Mouse (Mus musculus): ENCODE measurements at regions not wholly inside any gene's neighbourhood (a gene's known extent, or its start where the extent isn't known, plus 50 kb on each side); places are given as distances from the start of the nearest gene placed in this dataset.

DNA sequence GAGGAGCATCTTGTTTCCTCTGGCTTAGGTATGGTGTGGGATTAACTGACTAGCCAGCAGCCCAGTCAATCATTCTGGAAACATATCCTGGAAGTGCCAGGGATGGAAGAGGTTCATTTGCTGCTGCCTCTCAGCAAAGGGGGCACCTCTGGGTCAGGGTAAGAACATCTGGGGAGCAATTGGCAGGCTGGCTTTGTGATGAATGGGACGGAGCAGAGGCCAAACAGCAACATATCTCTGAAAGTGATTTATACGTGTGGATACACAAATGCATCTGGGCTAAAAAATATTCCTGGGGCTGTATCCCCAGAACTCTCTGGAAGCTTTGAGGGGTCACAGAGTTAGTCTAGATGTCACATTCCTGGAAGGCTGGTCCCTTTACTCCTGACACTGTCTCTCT is 257.2 kb upstream of the Tle4 start:
- TF ChIP-seq MYOD1 (IDR thresholded peaks at IDR 0.05; ENCODE audit: control insufficient read depth in 1 of 3, insufficient read length in 2 of 3, low read depth in 2 of 3) (no peak), MAX (IDR thresholded peaks at IDR 0.05; ENCODE audit: low read depth) (no peak), CEBPB (IDR thresholded peaks at IDR 0.05; ENCODE audit: insufficient read depth, poor library complexity, severe bottlenecking) (no peak), POLR2A (IDR thresholded peaks at IDR 0.05; ENCODE audit: insufficient read length, low read depth) (no peak), POLR2AphosphoS2 (IDR thresholded peaks at IDR 0.05; ENCODE audit: insufficient read length, low read depth) (no peak), SRF (IDR thresholded peaks at IDR 0.05; ENCODE audit: control insufficient read depth, insufficient read length, low read depth) (no peak), E2F4 (IDR thresholded peaks at IDR 0.05; ENCODE audit: insufficient read depth) (no peak)
- no peak overlapping the region for H3ac ChIP-seq (ENCODE audit: control insufficient read depth, insufficient read length)
- H3K79me2 ChIP-seq (ENCODE audit: control insufficient read depth, insufficient read depth) = no peaks in the 10 kb centered on the region

DNA sequence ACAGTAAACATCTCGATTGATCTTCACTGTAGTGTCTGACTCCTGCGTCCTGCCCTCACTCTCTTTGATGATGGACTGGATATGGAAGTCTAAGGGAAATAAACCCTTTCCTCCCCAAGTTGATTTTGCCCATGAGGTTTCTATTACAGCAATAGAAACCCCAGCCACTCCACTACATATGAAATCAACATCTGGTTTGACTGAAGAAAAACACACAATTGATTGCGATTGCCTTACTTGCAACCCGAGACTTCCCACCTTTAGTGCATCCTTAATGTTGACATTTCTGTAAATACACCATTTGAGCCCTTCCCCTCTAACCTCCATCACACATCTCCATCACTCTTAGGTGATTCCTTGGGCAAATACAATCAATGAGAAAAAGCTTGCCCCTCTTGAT is 255.6 kb upstream of the Tle4 start:
- no peaks in the 10 kb centered on the region for H3K27me3 ChIP-seq (ENCODE audit: control insufficient read depth, insufficient read depth, insufficient read length)
- no peaks in the 10 kb centered on the region for H3K79me2 ChIP-seq (ENCODE audit: control insufficient read depth, insufficient read depth)
- no peak overlapping the region for H3K4me2 ChIP-seq (ENCODE audit: low read depth)
- no peak for TF ChIP-seq TCF3 (IDR thresholded peaks at IDR 0.05; ENCODE audit: insufficient read length, low read depth)
- no peak overlapping the region for H3K4me3 ChIP-seq
- H3ac ChIP-seq (ENCODE audit: control insufficient read depth, insufficient read length) = no peak overlapping the region
- H3K36me3 ChIP-seq (ENCODE audit: control insufficient read depth, insufficient read depth) = no peaks in the 10 kb centered on the region

More for the DNA sequence above, 257.2 kb upstream of the Tle4 start:
- Histone ChIP-seq H3K4me2 (ENCODE audit: low read depth) (no peak overlapping the region), H3K4me3 (no peak overlapping the region), H3K27me3 (ENCODE audit: control insufficient read depth, insufficient read depth, insufficient read length) (no peaks in the 10 kb centered on the region), H3K36me3 (ENCODE audit: control insufficient read depth, insufficient read depth) (no peaks in the 10 kb centered on the region)

DNA sequence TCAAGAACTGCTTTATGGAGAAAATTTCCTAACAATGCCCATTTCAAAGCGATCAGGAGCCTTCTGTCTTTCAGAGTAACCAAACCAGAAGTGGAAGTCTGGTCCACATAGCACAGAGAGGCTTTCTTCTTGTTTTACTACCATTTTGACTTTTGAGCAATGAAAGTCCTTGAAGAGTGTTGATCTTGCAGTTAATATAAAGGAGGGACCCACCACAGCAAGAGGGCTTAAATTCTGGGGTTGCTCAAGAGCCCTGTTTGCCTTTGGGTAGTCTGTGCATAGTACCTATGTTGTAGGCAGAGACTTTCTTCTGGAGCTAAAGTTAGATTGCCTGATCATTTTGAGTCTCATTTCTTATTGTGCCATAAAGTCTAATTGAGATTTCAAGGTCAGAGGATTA is 251.7 kb upstream of the Tle4 start:
- TF ChIP-seq POLR2AphosphoS2 (IDR thresholded peaks at IDR 0.05; ENCODE audit: insufficient read length, low read depth) (no peak), POLR2A (IDR thresholded peaks at IDR 0.05; ENCODE audit: insufficient read length, low read depth) (no peak), SRF (IDR thresholded peaks at IDR 0.05; ENCODE audit: control insufficient read depth, insufficient read length, low read depth) (no peak), REST (IDR thresholded peaks at IDR 0.05; ENCODE audit: insufficient read depth, insufficient read length) (no peak), MYOD1 (IDR thresholded peaks at IDR 0.05; ENCODE audit: control insufficient read depth in 1 of 3, insufficient read length in 2 of 3, low read depth in 2 of 3) (no peak), TCF3 (IDR thresholded peaks at IDR 0.05; ENCODE audit: insufficient read length, low read depth) (no peak), MYOG (IDR thresholded peaks at IDR 0.05; ENCODE audit: control insufficient read depth in 1 of 3, insufficient read depth in 1 of 3, insufficient read length in 2 of 3, low read depth in 2 of 3) (no peak), TCF12 (IDR thresholded peaks at IDR 0.05; ENCODE audit: insufficient read depth, poor library complexity, severe bottlenecking) (no peak), E2F4 (IDR thresholded peaks at IDR 0.05; ENCODE audit: insufficient read depth) (no peak), MAX (IDR thresholded peaks at IDR 0.05; ENCODE audit: low read depth) (no peak), USF1 (IDR thresholded peaks at IDR 0.05; ENCODE audit: low read depth) (no peak), CEBPB (IDR thresholded peaks at IDR 0.05; ENCODE audit: insufficient read depth, poor library complexity, severe bottlenecking) (no peak)
- Histone ChIP-seq H3K27me3 (ENCODE audit: control insufficient read depth, insufficient read depth, insufficient read length) (no peaks in the 10 kb centered on the region), H3ac (ENCODE audit: control insufficient read depth, insufficient read length) (no peak overlapping the region), H3K79me2 (ENCODE audit: control insufficient read depth, insufficient read depth) (no peaks in the 10 kb centered on the region), H3K36me3 (ENCODE audit: control insufficient read depth, insufficient read depth) (no peaks in the 10 kb centered on the region), H3K4me3 (no peak overlapping the region), H3K4me2 (ENCODE audit: low read depth) (no peak overlapping the region)

DNA sequence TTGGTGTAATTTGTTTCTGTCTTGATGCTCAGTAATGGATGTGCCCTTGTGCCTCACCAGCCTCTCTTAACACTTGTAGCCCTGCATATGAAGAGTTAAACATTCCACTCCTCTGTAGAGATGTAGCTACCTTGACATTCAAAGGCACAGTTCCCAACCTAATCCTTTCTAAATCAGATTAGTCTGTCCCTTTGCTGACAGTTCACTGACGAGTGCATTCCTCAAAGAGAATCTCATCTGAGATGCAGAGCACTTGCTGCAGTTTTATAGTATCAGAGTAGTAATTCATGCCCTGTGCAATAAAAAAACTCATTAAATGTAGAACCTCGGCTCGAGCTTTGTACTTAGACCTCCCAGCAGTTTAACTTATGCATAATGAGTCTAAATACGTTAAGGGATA is 249.3 kb upstream of the Tle4 start:
- H3K4me3 ChIP-seq = no peak overlapping the region
- no peak overlapping the region for H3K4me2 ChIP-seq (ENCODE audit: low read depth)
- H3K79me2 ChIP-seq (ENCODE audit: control insufficient read depth, insufficient read depth) = no peaks in the 10 kb centered on the region
- no peaks in the 10 kb centered on the region for H3K27me3 ChIP-seq (ENCODE audit: control insufficient read depth, insufficient read depth, insufficient read length)
- no peaks in the 10 kb centered on the region for H3K36me3 ChIP-seq (ENCODE audit: control insufficient read depth, insufficient read depth)
- H3ac ChIP-seq (ENCODE audit: control insufficient read depth, insufficient read length) = no peak overlapping the region
- TF ChIP-seq MYOG (IDR thresholded peaks at IDR 0.05; ENCODE audit: control insufficient read depth in 1 of 3, insufficient read depth in 1 of 3, insufficient read length in 2 of 3, low read depth in 2 of 3) = no peak
- TF ChIP-seq POLR2A (IDR thresholded peaks at IDR 0.05; ENCODE audit: insufficient read length, low read depth) = no peak
- TF ChIP-seq CEBPB (IDR thresholded peaks at IDR 0.05; ENCODE audit: insufficient read depth, poor library complexity, severe bottlenecking) = no peak
- no peak for TF ChIP-seq MYOD1 (IDR thresholded peaks at IDR 0.05; ENCODE audit: control insufficient read depth in 1 of 3, insufficient read length in 2 of 3, low read depth in 2 of 3)
- TF ChIP-seq MAX (IDR thresholded peaks at IDR 0.05; ENCODE audit: low read depth) = no peak
- no peak for TF ChIP-seq TCF12 (IDR thresholded peaks at IDR 0.05; ENCODE audit: insufficient read depth, poor library complexity, severe bottlenecking)
- no peak for TF ChIP-seq E2F4 (IDR thresholded peaks at IDR 0.05; ENCODE audit: insufficient read depth)
- no peak for TF ChIP-seq REST (IDR thresholded peaks at IDR 0.05; ENCODE audit: insufficient read depth, insufficient read length)
- TF ChIP-seq USF1 (IDR thresholded peaks at IDR 0.05; ENCODE audit: low read depth) = no peak
- no peak for TF ChIP-seq SRF (IDR thresholded peaks at IDR 0.05; ENCODE audit: control insufficient read depth, insufficient read length, low read depth)
- no peak for TF ChIP-seq POLR2AphosphoS2 (IDR thresholded peaks at IDR 0.05; ENCODE audit: insufficient read length, low read depth)
- no peak for TF ChIP-seq TCF3 (IDR thresholded peaks at IDR 0.05; ENCODE audit: insufficient read length, low read depth)

DNA sequence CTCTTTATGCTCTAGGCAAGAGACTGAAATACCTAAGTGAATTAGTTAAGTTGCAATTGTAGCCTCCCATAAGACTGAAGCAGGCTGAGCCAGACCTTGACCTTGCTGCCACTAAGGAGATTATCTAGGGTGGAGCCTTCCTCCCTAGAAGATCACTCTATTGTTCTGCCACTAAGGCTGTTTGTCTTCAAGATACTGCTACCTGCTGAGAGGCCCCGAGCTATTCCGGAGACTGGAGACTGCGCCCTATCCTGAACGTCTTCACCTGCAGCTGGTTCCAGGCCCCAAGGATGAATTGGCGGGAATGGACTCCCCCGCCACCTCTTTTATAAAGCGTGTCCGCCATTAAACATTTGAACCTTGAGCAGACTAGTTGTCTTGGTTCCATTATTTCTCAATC is 237.8 kb upstream of the Tle4 start:
- no peak overlapping the region for H3K4me3 ChIP-seq
- H3K4me2 ChIP-seq (ENCODE audit: low read depth) = no peak overlapping the region
- no peak overlapping the region for H3ac ChIP-seq (ENCODE audit: control insufficient read depth, insufficient read length)
- H3K79me2 ChIP-seq (ENCODE audit: control insufficient read depth, insufficient read depth) = no peaks in the 10 kb centered on the region
- H3K36me3 ChIP-seq (ENCODE audit: control insufficient read depth, insufficient read depth) = no peaks in the 10 kb centered on the region
- TF ChIP-seq E2F4 (IDR thresholded peaks at IDR 0.05; ENCODE audit: insufficient read depth) = no peak
- TF ChIP-seq MAX (IDR thresholded peaks at IDR 0.05; ENCODE audit: low read depth) = no peak
- TF ChIP-seq TCF3 (IDR thresholded peaks at IDR 0.05; ENCODE audit: insufficient read length, low read depth) = no peak
- TF ChIP-seq SRF (IDR thresholded peaks at IDR 0.05; ENCODE audit: control insufficient read depth, insufficient read length, low read depth) = no peak
- TF ChIP-seq POLR2A (IDR thresholded peaks at IDR 0.05; ENCODE audit: insufficient read length, low read depth) = no peak
- no peak for TF ChIP-seq POLR2AphosphoS2 (IDR thresholded peaks at IDR 0.05; ENCODE audit: insufficient read length, low read depth)
- TF ChIP-seq TCF12 (IDR thresholded peaks at IDR 0.05; ENCODE audit: insufficient read depth, poor library complexity, severe bottlenecking) = no peak
- TF ChIP-seq REST (IDR thresholded peaks at IDR 0.05; ENCODE audit: insufficient read depth, insufficient read length) = no peak
- TF ChIP-seq MYOG (IDR thresholded peaks at IDR 0.05; ENCODE audit: control insufficient read depth in 1 of 3, insufficient read depth in 1 of 3, insufficient read length in 2 of 3, low read depth in 2 of 3) = no peak
- no peak for TF ChIP-seq USF1 (IDR thresholded peaks at IDR 0.05; ENCODE audit: low read depth)
- no peak for TF ChIP-seq CEBPB (IDR thresholded peaks at IDR 0.05; ENCODE audit: insufficient read depth, poor library complexity, severe bottlenecking)
- no peak for TF ChIP-seq MYOD1 (IDR thresholded peaks at IDR 0.05; ENCODE audit: control insufficient read depth in 1 of 3, insufficient read length in 2 of 3, low read depth in 2 of 3)
- H3K27me3 ChIP-seq (ENCODE audit: control insufficient read depth, insufficient read depth, insufficient read length) = no peaks in the 10 kb centered on the region
